ENCODE assay signal across 8 mouse cellular contexts in genomic region chr9:103364601-103365289, GRCm38 (mm10). TPM values are rescaled to one million over a fixed set of nuclear protein-coding genes. Genes with fewer than 3 reads are reported as not detected.
DNase-seq lines count a peak whose midpoint lies in the region; ATAC-seq and TF ChIP-seq lines count a peak whose summit lies in the region.

No protein-coding gene starts in this region.

- no peak for TF ChIP-seq EP300 in liver, postnatal 0 days (IDR thresholded peaks at IDR 0.05; ENCODE audit: low read depth)

- TF ChIP-seq CTCF in liver, postnatal 0 days (IDR thresholded peaks at IDR 0.05; ENCODE audit: low read depth) = no peak

- ATAC-seq in heart, embryonic 16.5 days (replicated peaks; ENCODE audit: extremely low read depth, insufficient read depth, low FRiP score) = peak; percentile 25
- peak; percentile 18 for ATAC-seq in liver, postnatal 0 days
- peak; percentile 38 for ATAC-seq in neural tube, embryonic 12.5 days (ENCODE audit: low FRiP score, low read depth)

- no peaks in the 10 kb centered on the region for H3K27me3 ChIP-seq in forebrain, embryonic 10.5 days (ENCODE audit: poor library complexity, severe bottlenecking)
- no peaks in the 10 kb centered on the region for H3K27me3 ChIP-seq in heart, embryonic 16.5 days (ENCODE audit: control insufficient read depth, insufficient read depth, low read length)
- no peaks in the 10 kb centered on the region for H3K27me3 ChIP-seq in liver, postnatal 0 days (ENCODE audit: insufficient read depth, low read length)
- no peaks in the 10 kb centered on the region for H3K27me3 ChIP-seq in neural tube, embryonic 12.5 days (replicated peaks)

- peak overlapping the region; percentile 99 for H3K9ac ChIP-seq in heart, embryonic 16.5 days (ENCODE audit: low read length)
- peak overlapping the region; percentile 98 for H3K9ac ChIP-seq in liver, postnatal 0 days (replicated peaks)
- H3K9ac ChIP-seq in neural tube, embryonic 12.5 days = peak overlapping the region; percentile 96

- peak; percentile 75 for DNase-seq in A20 (ENCODE audit: low read depth, low spot score)
- DNase-seq in adrenal gland, postnatal 10 days = peak; percentile 82
- peak; percentile 56 for DNase-seq in forebrain, embryonic 10.5 days (ENCODE audit: extremely low spot score, low spot score)
- peak; percentile 69 to 89 for DNase-seq in kidney, postnatal 25 days
- DNase-seq in liver, postnatal 0 days = peak; percentile 78
- DNase-seq in testis, postnatal 10 days (ENCODE audit: low spot score) = peak; percentile 81

- H3K27ac ChIP-seq in forebrain, embryonic 10.5 days = peak overlapping the region; percentile 99
- H3K27ac ChIP-seq in heart, embryonic 16.5 days (ENCODE audit: low read length) = peak overlapping the region; percentile 99
- peak overlapping the region; percentile 100 for H3K27ac ChIP-seq in liver, postnatal 0 days (ENCODE audit: low read depth)
- H3K27ac ChIP-seq in neural tube, embryonic 12.5 days = peak overlapping the region; percentile 90

- peak overlapping the region; percentile 82 for H3K4me2 ChIP-seq in heart, embryonic 16.5 days (ENCODE audit: low read depth, low read length)
- H3K4me2 ChIP-seq in liver, postnatal 0 days (ENCODE audit: low read depth, low read length) = peak overlapping the region; percentile 84
- peak overlapping the region; percentile 85 for H3K4me2 ChIP-seq in neural tube, embryonic 12.5 days (replicated peaks)

- peaks cover 53% of the 10 kb centered on the region for H3K36me3 ChIP-seq in forebrain, embryonic 10.5 days (replicated peaks)
- peaks cover 4% of the 10 kb centered on the region for H3K36me3 ChIP-seq in heart, embryonic 16.5 days (ENCODE audit: control insufficient read depth, insufficient read depth)
- peaks cover 25% of the 10 kb centered on the region for H3K36me3 ChIP-seq in liver, postnatal 0 days (replicated peaks; ENCODE audit: insufficient read depth, low read length)
- peaks cover 12% of the 10 kb centered on the region; the same call in 1 of the 2 replicates for H3K36me3 ChIP-seq in neural tube, embryonic 12.5 days

- H3K4me3 ChIP-seq in forebrain, embryonic 10.5 days = peak overlapping the region; percentile 92
- H3K4me3 ChIP-seq in heart, embryonic 16.5 days (ENCODE audit: low read length) = peak overlapping the region; percentile 99
- peak overlapping the region; percentile 92 for H3K4me3 ChIP-seq in liver, postnatal 0 days (ENCODE audit: low read depth, low read length)
- peak overlapping the region; percentile 87 for H3K4me3 ChIP-seq in neural tube, embryonic 12.5 days

- WGBS in forebrain, embryonic 10.5 days = 2% methylated on average over 79 of the region's 94 CpGs
- WGBS in heart, embryonic 16.5 days = 2% methylated on average over 81 of the region's 94 CpGs
- WGBS in liver, postnatal 0 days (ENCODE audit: insufficient replicate concordance) = 3% methylated on average over 74 of the region's 94 CpGs
- WGBS in neural tube, embryonic 12.5 days = 2% methylated on average over 77 of the region's 94 CpGs

- peaks cover 40% of the 10 kb centered on the region for H3K4me1 ChIP-seq in forebrain, embryonic 10.5 days
- H3K4me1 ChIP-seq in heart, embryonic 16.5 days (ENCODE audit: control insufficient read depth, insufficient read depth, low read length) = peaks cover 27% of the 10 kb centered on the region
- H3K4me1 ChIP-seq in liver, postnatal 0 days (ENCODE audit: insufficient read depth) = peaks cover 29% of the 10 kb centered on the region
- peaks cover 21% of the 10 kb centered on the region for H3K4me1 ChIP-seq in neural tube, embryonic 12.5 days

- H3K9me3 ChIP-seq in forebrain, embryonic 10.5 days = no peaks in the 10 kb centered on the region
- H3K9me3 ChIP-seq in heart, embryonic 16.5 days (replicated peaks; ENCODE audit: control insufficient read depth, low read length) = no peaks in the 10 kb centered on the region
- no peaks in the 10 kb centered on the region for H3K9me3 ChIP-seq in liver, postnatal 0 days (ENCODE audit: low read length)
- H3K9me3 ChIP-seq in neural tube, embryonic 12.5 days = no peaks in the 10 kb centered on the region

RNA-seq across cellular contexts. Expression of gene Cdv3, which starts 0.9 kb away (rescaled TPM):
- 100 to 1,000 TPM; 148 to 171 TPM for total RNA-seq in adrenal gland, postnatal 10 days (2021)
- polyA plus RNA-seq in forebrain, embryonic 10.5 days (2016; fragmentation: Nextera tagmentation; extraction: Ambion mirVana) = 188 and 213 TPM in 2 replicates
- polyA plus RNA-seq in heart, embryonic 16.5 days (2015; fragmentation: Nextera tagmentation; extraction: Ambion mirVana) = 77.5 and 89.1 TPM in 2 replicates
- 34.6 and 36.6 TPM in 2 replicates for polyA plus RNA-seq in liver, postnatal 0 days (2015; fragmentation: Nextera tagmentation; extraction: Ambion mirVana)
- 78.7 and 93.5 TPM in 2 replicates for polyA plus RNA-seq in neural tube, embryonic 12.5 days (2016; fragmentation: Nextera tagmentation; extraction: Ambion mirVana)

RNA-seq across cellular contexts. Expression of gene Topbp1, which starts 59.7 kb away (rescaled TPM):
- total RNA-seq in adrenal gland, postnatal 10 days (2021) = 10 to 100 TPM; 34.2 to 46.8 TPM
- 96.0 and 106 TPM in 2 replicates for polyA plus RNA-seq in forebrain, embryonic 10.5 days (2016; fragmentation: Nextera tagmentation; extraction: Ambion mirVana)
- 36.9 and 37.2 TPM in 2 replicates for polyA plus RNA-seq in heart, embryonic 16.5 days (2015; fragmentation: Nextera tagmentation; extraction: Ambion mirVana)
- 15.5 and 17.3 TPM in 2 replicates for polyA plus RNA-seq in liver, postnatal 0 days (2015; fragmentation: Nextera tagmentation; extraction: Ambion mirVana)
- 47.9 and 49.1 TPM in 2 replicates for polyA plus RNA-seq in neural tube, embryonic 12.5 days (2016; fragmentation: Nextera tagmentation; extraction: Ambion mirVana)

RNA-seq across cellular contexts. Expression of gene 1300017J02Rik, which starts 59.9 kb away (rescaled TPM):
- 10 to 100 TPM; 22.6 to 51.8 TPM for total RNA-seq in adrenal gland, postnatal 10 days (2021)
- polyA plus RNA-seq in forebrain, embryonic 10.5 days (2016; fragmentation: Nextera tagmentation; extraction: Ambion mirVana) = 3.6 and 4.1 TPM in 2 replicates
- 1.0 and 1.7 TPM in 2 replicates for polyA plus RNA-seq in heart, embryonic 16.5 days (2015; fragmentation: Nextera tagmentation; extraction: Ambion mirVana)
- 171 and 175 TPM in 2 replicates for polyA plus RNA-seq in liver, postnatal 0 days (2015; fragmentation: Nextera tagmentation; extraction: Ambion mirVana)
- polyA plus RNA-seq in neural tube, embryonic 12.5 days (2016; fragmentation: Nextera tagmentation; extraction: Ambion mirVana) = 1.9 and 2.2 TPM in 2 replicates

Comparison
In these comparisons a context has a peak if more than half of its experiments do, and no peak if none do; other contexts are left out.
1. Peak in every context shown above with its lines: DNase-seq, ATAC-seq, H3K4me3 ChIP-seq and H3K27ac ChIP-seq.
2. RNA of gene 1300017J02Rik, which starts 59.9 kb away (polyA plus RNA-seq): 171 to 175 TPM in liver, postnatal 0 days; 3.6 to 4.1 TPM in forebrain, embryonic 10.5 days, 1.9 to 2.2 TPM in neural tube, embryonic 12.5 days and 1.0 to 1.7 TPM in heart, embryonic 16.5 days; every median in the first group is over 10 times any median in the second.